Mouse (Mus musculus) neural tube, embryonic 14.5 days (tissue): ENCODE data around the gene Zswim4. TPM values are rescaled to one million over a fixed set of nuclear protein-coding genes. Genes with fewer than 3 reads are reported as not detected.

Experiments used
- ATAC-seq: fragments of 200-750 bp; cut with Nextera tagmentation; 2 replicates; pipeline ENCODE4 v1.8.0; 2017; ENCODE audit warnings: low read depth, mild to moderate bottlenecking, moderate TSS enrichment, moderate library complexity
- H3K27ac ChIP-seq: fragments of 300-500 bp; sonication (generic); 2 replicates; pipeline ENCODE4 v1.5.1; 2014; ENCODE audit warnings: low read depth, mild to moderate bottlenecking, control low read depth, low read length, moderate library complexity, mixed read lengths
- H3K27me3 ChIP-seq: fragments of 300-500 bp; sonication (generic); 2 replicates; pipeline ENCODE4 v1.6.1; 2014; ENCODE audit warnings: low read length; ENCODE audit not compliant: control insufficient read depth, insufficient read depth
- H3K36me3 ChIP-seq: fragments of 300-500 bp; sonication (generic); 2 replicates; pipeline ENCODE4 v1.6.1; 2014; ENCODE audit warnings: low read length, mixed read lengths; ENCODE audit not compliant: control insufficient read depth, insufficient read depth
- H3K4me1 ChIP-seq: fragments of 300-500 bp; sonication (generic); 2 replicates; pipeline ENCODE4 v1.6.1; 2014; ENCODE audit warnings: low read length; ENCODE audit not compliant: control insufficient read depth, insufficient read depth
- H3K4me2 ChIP-seq: fragments of 300-500 bp; sonication (generic); 2 replicates; pipeline ENCODE4 v1.6.1; 2014; ENCODE audit warnings: mild to moderate bottlenecking, low read depth, low read length, control low read depth
- H3K4me3 ChIP-seq: fragments of 300-500 bp; sonication (generic); 2 replicates; pipeline ENCODE4 v1.5.1; 2014; ENCODE audit warnings: low read depth, low read length, control low read depth, mixed read lengths
- H3K9ac ChIP-seq: fragments of 300-500 bp; sonication (generic); replicated peaks from 2 replicates; pipeline ENCODE4 v1.6.1; 2014; ENCODE audit warnings: low read depth, mild to moderate bottlenecking, control low read depth, low read length, mixed read lengths
- H3K9me3 ChIP-seq: fragments of 300-500 bp; sonication (generic); 2 replicates; pipeline ENCODE4 v1.6.1; 2016; ENCODE audit warnings: low read length; ENCODE audit not compliant: control insufficient read depth
- whole genome bisulfite sequencing: fragments of 180-500 bp; shearing (Covaris S2); extraction: QIAGEN DNeasy Blood & Tissue Kit; methylation state at CpG from one replicate; pipeline ENCODE4 v1.1.7; 2014; 5-methylcytosine and 5-hydroxymethylcytosine counted together
- polyA plus RNA-seq: library from polyadenylated mRNA; unstranded; fragments of >200 nt; fragmentation: Nextera tagmentation; extraction: Ambion mirVana; gene quantifications from 2 replicates; pipeline ENCODE4 v1.2.1, GENCODE M21; 2014

Zswim4 gene
- polyA plus RNA-seq, 1 experiment from 2014 or later = 12.9 TPM

GRCm38 (mm10) chr8:84189603-84190002 is 47.3 kb downstream of the Zswim4 start:
- no peak overlapping the region for H3K9ac ChIP-seq
- 50% methylated on average over 4 of the region's 4 CpGs for WGBS
- ATAC-seq = no peak

GRCm38 (mm10) chr8:84188671-84189070 is 48.2 kb downstream of the Zswim4 start:
- no peak overlapping the region for H3K27ac ChIP-seq
- no peak overlapping the region for H3K9ac ChIP-seq
- no peak overlapping the region for H3K4me2 ChIP-seq
- H3K27me3 ChIP-seq = no peaks in the 10 kb centered on the region
- no peak for ATAC-seq
- WGBS = 89% methylated on average over 10 of the region's 10 CpGs
- H3K36me3 ChIP-seq = no peaks in the 10 kb centered on the region
- peaks cover 3% of the 10 kb centered on the region; the same call in 1 of the 2 replicates for H3K4me1 ChIP-seq
- H3K9me3 ChIP-seq = no peaks in the 10 kb centered on the region
- H3K4me3 ChIP-seq = no peak overlapping the region

More at GRCm38 (mm10) chr8:84189603-84190002, 47.3 kb downstream of the Zswim4 start:
- Histone ChIP-seq H3K36me3 (no peaks in the 10 kb centered on the region), H3K27ac (no peak overlapping the region), H3K27me3 (no peaks in the 10 kb centered on the region), H3K4me1 (no peaks in the 10 kb centered on the region; the same call in 1 of the 2 replicates), H3K9me3 (no peaks in the 10 kb centered on the region), H3K4me2 (no peak overlapping the region), H3K4me3 (no peak overlapping the region)

- Histone ChIP-seq H3K27ac (no peak overlapping the region), H3K27me3 (no peaks in the 10 kb centered on the region), H3K4me1 (peaks cover 10% of the 10 kb centered on the region), H3K9me3 (no peaks in the 10 kb centered on the region), H3K36me3 (no peaks in the 10 kb centered on the region), H3K4me2 (peak overlapping the region; percentile 54), H3K9ac (0 out of 2 replicates have a peak overlapping the region, but pooled peaks have one; percentile 28), H3K4me3 (peak overlapping the region; percentile 20)
- 3% methylated on average over 21 of the region's 21 CpGs for WGBS
- no peak for ATAC-seq
Observed at GRCm38 (mm10) chr8:84187065-84187755, 49.6 kb downstream of the Zswim4 start.

- H3K9ac ChIP-seq = 0 out of 2 replicates have a peak overlapping the region, but pooled peaks have one; percentile 28
- WGBS = 1% methylated on average over 12 of the region's 12 CpGs
Observed at GRCm38 (mm10) chr8:84186547-84186946, 50.3 kb downstream of the Zswim4 start.

GRCm38 (mm10) chr8:84185117-84185516 is 51.7 kb downstream of the Zswim4 start, which contains the start of gene Nanos3:
Gene Nanos3 (minus strand): TSS chr8:84185217.
- Histone ChIP-seq H3K9me3 (no peaks in the 10 kb centered on the region), H3K4me1 (peaks cover 26% of the 10 kb centered on the region), H3K36me3 (no peaks in the 10 kb centered on the region), H3K4me3 (peak within 1 kb of the TSS; percentile 79), H3K27me3 (no peaks in the 10 kb centered on the region), H3K4me2 (peak within 1 kb of the TSS; percentile 90), H3K9ac (peak within 1 kb of the TSS; percentile 99), H3K27ac (peak within 1 kb of the TSS; percentile 97)
- WGBS = 96% methylated on average over 7 of the region's 7 CpGs
- ATAC-seq = no peak

More at GRCm38 (mm10) chr8:84186547-84186946, 50.3 kb downstream of the Zswim4 start:
- no peaks in the 10 kb centered on the region for H3K36me3 ChIP-seq
- H3K4me1 ChIP-seq = peaks cover 12% of the 10 kb centered on the region
- H3K4me2 ChIP-seq = peak overlapping the region; percentile 54
- no peak for ATAC-seq
- no peaks in the 10 kb centered on the region for H3K27me3 ChIP-seq
- no peaks in the 10 kb centered on the region for H3K9me3 ChIP-seq
- H3K27ac ChIP-seq = no peak overlapping the region
- H3K4me3 ChIP-seq = peak overlapping the region; percentile 20

GRCm38 (mm10) chr8:84184085-84185043 is 52.5 kb downstream of the Zswim4 start:
- Histone ChIP-seq H3K4me2 (peak overlapping the region; percentile 90), H3K9ac (peak overlapping the region; percentile 99), H3K4me1 (peaks cover 34% of the 10 kb centered on the region), H3K27me3 (no peaks in the 10 kb centered on the region), H3K27ac (peak overlapping the region; percentile 97), H3K36me3 (no peaks in the 10 kb centered on the region), H3K9me3 (no peaks in the 10 kb centered on the region), H3K4me3 (peak overlapping the region; percentile 79)
- WGBS = 19% methylated on average over 21 of the region's 21 CpGs
- no peak for ATAC-seq

- Histone ChIP-seq H3K9me3 (no peaks in the 10 kb centered on the region), H3K27ac (peak overlapping the region; percentile 97), H3K27me3 (no peaks in the 10 kb centered on the region), H3K4me1 (peaks cover 39% of the 10 kb centered on the region), H3K36me3 (no peaks in the 10 kb centered on the region), H3K9ac (peak overlapping the region; percentile 99), H3K4me2 (peak overlapping the region; percentile 90), H3K4me3 (peak overlapping the region; percentile 79)
- under 1% methylated on average over 64 of the region's 87 CpGs for WGBS
- ATAC-seq = peak; percentile 68
Observed at GRCm38 (mm10) chr8:84183261-84184084, 53.4 kb downstream of the Zswim4 start.

- Histone ChIP-seq H3K9me3 (no peaks in the 10 kb centered on the region), H3K9ac (peak overlapping the region; percentile 99), H3K4me3 (peak overlapping the region; percentile 79), H3K27me3 (no peaks in the 10 kb centered on the region), H3K4me2 (peak overlapping the region; percentile 90), H3K27ac (peak overlapping the region; percentile 97), H3K4me1 (peaks cover 39% of the 10 kb centered on the region), H3K36me3 (no peaks in the 10 kb centered on the region)
- ATAC-seq = no peak
- WGBS = 53% methylated on average over 4 of the region's 4 CpGs
Observed at GRCm38 (mm10) chr8:84182833-84183232, 54.0 kb downstream of the Zswim4 start.
